8 mouse cellular contexts compared by ENCODE assay signal in genomic region chr2:121443068-121443349, GRCm38 (mm10). TPM values are rescaled to one million over a fixed set of nuclear protein-coding genes. Genes with fewer than 3 reads are reported as not detected.
DNase-seq lines count a peak whose midpoint lies in the region; ATAC-seq lines count a peak whose summit lies in the region.

No protein-coding gene starts in this region.

- peaks cover 18% of the 10 kb centered on the region for H3K27me3 ChIP-seq in neural tube, embryonic 11.5 days (ENCODE audit: control insufficient read depth, insufficient read depth, low read length)
- H3K27me3 ChIP-seq in limb, embryonic 15.5 days = 0 out of 2 replicates have a peak, but pooled peaks cover 3% of the 10 kb centered on the region
- 0 out of 2 replicates have a peak, but pooled peaks cover 3% of the 10 kb centered on the region for H3K27me3 ChIP-seq in stomach, embryonic 14.5 days (ENCODE audit: control insufficient read depth, insufficient read depth, low read length)

- H3K9me3 ChIP-seq in neural tube, embryonic 11.5 days (ENCODE audit: control insufficient read depth, low read length) = no peaks in the 10 kb centered on the region
- H3K9me3 ChIP-seq in limb, embryonic 15.5 days = no peaks in the 10 kb centered on the region
- H3K9me3 ChIP-seq in stomach, embryonic 14.5 days (ENCODE audit: control insufficient read depth, low read depth, low read length) = no peaks in the 10 kb centered on the region

- DNase-seq in cerebellum, adult 11-12 months = peak; percentile 24
- no peak for DNase-seq in cerebellum, postnatal 25 days
- DNase-seq in neural tube, embryonic 11.5 days (ENCODE audit: low spot score) = no peak
- DNase-seq in neural tube, embryonic 10.5 days (ENCODE audit: extremely low spot score, low spot score) = no peak
- DNase-seq in adrenal gland, postnatal 25 days = no peak
- DNase-seq in right cerebral cortex, adult 2 months (ENCODE audit: low spot score in 2 of 2) = no peak

- H3K9ac ChIP-seq in neural tube, embryonic 11.5 days (ENCODE audit: low read length) = 0 out of 2 replicates have a peak overlapping the region, but pooled peaks have one; percentile 10
- H3K9ac ChIP-seq in limb, embryonic 15.5 days = peak overlapping the region; percentile 35
- H3K9ac ChIP-seq in stomach, embryonic 14.5 days (replicated peaks; ENCODE audit: low read depth, low read length) = peak overlapping the region; percentile 28; the same call in 1 of the 2 replicates

- peak overlapping the region; percentile 33; the same call in 1 of the 2 replicates for H3K4me3 ChIP-seq in neural tube, embryonic 11.5 days (ENCODE audit: low read depth, low read length)
- H3K4me3 ChIP-seq in limb, embryonic 15.5 days = peak overlapping the region; percentile 51
- H3K4me3 ChIP-seq in stomach, embryonic 14.5 days (ENCODE audit: low read depth, low read length) = peak overlapping the region; percentile 33; the same call in 1 of the 2 replicates

- no peak for ATAC-seq in neural tube, embryonic 11.5 days (ENCODE audit: insufficient read depth, low FRiP score, low TSS enrichment)
- no peak for ATAC-seq in limb, embryonic 15.5 days (ENCODE audit: insufficient number of reproducible peaks, low FRiP score, low TSS enrichment, low read depth)
- ATAC-seq in stomach, embryonic 14.5 days (ENCODE audit: insufficient number of reproducible peaks, insufficient read depth, low FRiP score, low read depth) = no peak

- no peak overlapping the region for H3K27ac ChIP-seq in neural tube, embryonic 11.5 days (ENCODE audit: low read depth, low read length)
- H3K27ac ChIP-seq in limb, embryonic 15.5 days = no peak overlapping the region
- H3K27ac ChIP-seq in stomach, embryonic 14.5 days (ENCODE audit: low read length) = no peak overlapping the region

- 10% methylated on average over 8 of the region's 8 CpGs for WGBS in neural tube, embryonic 11.5 days
- WGBS in limb, embryonic 15.5 days = 8% methylated on average over 8 of the region's 8 CpGs
- WGBS in stomach, embryonic 14.5 days = 9% methylated on average over 8 of the region's 8 CpGs

- H3K4me2 ChIP-seq in neural tube, embryonic 11.5 days (ENCODE audit: low read depth) = peak overlapping the region; percentile 57
- H3K4me2 ChIP-seq in limb, embryonic 15.5 days = peak overlapping the region; percentile 96
- peak overlapping the region; percentile 56 for H3K4me2 ChIP-seq in stomach, embryonic 14.5 days (replicated peaks; ENCODE audit: low read depth, low read length)

- peaks cover 9% of the 10 kb centered on the region for H3K4me1 ChIP-seq in neural tube, embryonic 11.5 days (ENCODE audit: control insufficient read depth, insufficient read depth, low read length)
- peaks cover 22% of the 10 kb centered on the region for H3K4me1 ChIP-seq in limb, embryonic 15.5 days
- H3K4me1 ChIP-seq in stomach, embryonic 14.5 days (ENCODE audit: control insufficient read depth, insufficient read depth, low read length) = peaks cover 20% of the 10 kb centered on the region; the same call in 1 of the 2 replicates

- H3K36me3 ChIP-seq in neural tube, embryonic 11.5 days (ENCODE audit: control insufficient read depth, insufficient read depth, low read length) = no peaks in the 10 kb centered on the region
- peaks cover 15% of the 10 kb centered on the region for H3K36me3 ChIP-seq in limb, embryonic 15.5 days
- H3K36me3 ChIP-seq in stomach, embryonic 14.5 days (ENCODE audit: control insufficient read depth, insufficient read depth, low read length) = peaks cover 16% of the 10 kb centered on the region; the same call in 1 of the 2 replicates

RNA-seq across cellular contexts. Expression of gene Ell3, which starts 1.1 kb away (rescaled TPM):
- 2.7 and 3.1 TPM in 2 replicates for polyA plus RNA-seq in neural tube, embryonic 11.5 days (2014; fragmentation: Nextera tagmentation; extraction: Ambion mirVana)
- polyA plus RNA-seq in limb, embryonic 15.5 days (2015; fragmentation: Nextera tagmentation; extraction: Ambion mirVana) = 8.8 and 9.5 TPM in 2 replicates
- polyA plus RNA-seq in stomach, embryonic 14.5 days (2014; fragmentation: Nextera tagmentation; extraction: Ambion mirVana) = 13.7 and 14.1 TPM in 2 replicates
- total RNA-seq in adrenal gland, postnatal 25 days (2021) = 0.49 TPM in 1 of 2 replicates, not detected in the other

RNA-seq across cellular contexts. Expression of gene Serf2, which starts 6.0 kb away (rescaled TPM):
- 453 and 468 TPM in 2 replicates for polyA plus RNA-seq in neural tube, embryonic 11.5 days (2014; fragmentation: Nextera tagmentation; extraction: Ambion mirVana)
- polyA plus RNA-seq in limb, embryonic 15.5 days (2015; fragmentation: Nextera tagmentation; extraction: Ambion mirVana) = 552 and 557 TPM in 2 replicates
- 552 and 574 TPM in 2 replicates for polyA plus RNA-seq in stomach, embryonic 14.5 days (2014; fragmentation: Nextera tagmentation; extraction: Ambion mirVana)
- 351 and 386 TPM in 2 replicates for total RNA-seq in adrenal gland, postnatal 25 days (2021)

RNA-seq across cellular contexts. Expression of gene Hypk, which starts 10.1 kb away (rescaled TPM):
- 105 and 116 TPM in 2 replicates for polyA plus RNA-seq in neural tube, embryonic 11.5 days (2014; fragmentation: Nextera tagmentation; extraction: Ambion mirVana)
- 116 and 126 TPM in 2 replicates for polyA plus RNA-seq in limb, embryonic 15.5 days (2015; fragmentation: Nextera tagmentation; extraction: Ambion mirVana)
- polyA plus RNA-seq in stomach, embryonic 14.5 days (2014; fragmentation: Nextera tagmentation; extraction: Ambion mirVana) = 89.7 and 90.8 TPM in 2 replicates
- total RNA-seq in adrenal gland, postnatal 25 days (2021) = 42.9 and 106 TPM in 2 replicates

RNA-seq across cellular contexts. Expression of gene Serinc4, which starts 13.6 kb away (rescaled TPM):
- polyA plus RNA-seq in neural tube, embryonic 11.5 days (2014; fragmentation: Nextera tagmentation; extraction: Ambion mirVana) = 0.23 and 0.72 TPM in 2 replicates
- 0.12 and 0.25 TPM in 2 replicates for polyA plus RNA-seq in limb, embryonic 15.5 days (2015; fragmentation: Nextera tagmentation; extraction: Ambion mirVana)
- polyA plus RNA-seq in stomach, embryonic 14.5 days (2014; fragmentation: Nextera tagmentation; extraction: Ambion mirVana) = 0.21 and 0.69 TPM in 2 replicates
- 0.30 TPM in 1 of 2 replicates, not detected in the other for total RNA-seq in adrenal gland, postnatal 25 days (2021)

RNA-seq across cellular contexts. Expression of gene Catsper2, which starts 29.4 kb away (rescaled TPM):
- polyA plus RNA-seq in neural tube, embryonic 11.5 days (2014; fragmentation: Nextera tagmentation; extraction: Ambion mirVana) = 1.7 and 4.0 TPM in 2 replicates
- 2.0 and 2.3 TPM in 2 replicates for polyA plus RNA-seq in limb, embryonic 15.5 days (2015; fragmentation: Nextera tagmentation; extraction: Ambion mirVana)
- polyA plus RNA-seq in stomach, embryonic 14.5 days (2014; fragmentation: Nextera tagmentation; extraction: Ambion mirVana) = 2.2 and 3.0 TPM in 2 replicates
- total RNA-seq in adrenal gland, postnatal 25 days (2021) = 2.3 and 4.0 TPM in 2 replicates
